Mouse (Mus musculus): Measurements from ENCODE around the gene Pltp. TPM values are rescaled to one million over a fixed set of nuclear protein-coding genes. Genes with fewer than 3 reads are reported as not detected.
"Not testable (repeated sequence)": the region's sequence is repeated elsewhere in the genome, so short reads cannot be mapped to it uniquely, and the experiment has no call there.

Gene Pltp
- polyA plus RNA-seq, 1 experiment from 2014 or later: 12.6 TPM

- Histone ChIP-seq H3K27me3 (ENCODE audit: insufficient read depth, poor library complexity, severe bottlenecking) (no peaks in the 10 kb centered on the region), H3K27ac (no peak overlapping the region), H3K9me3 (no peaks in the 10 kb centered on the region), H3K4me1 (peaks cover 22% of the 10 kb centered on the region), H3K36me3 (peaks cover 25% of the 10 kb centered on the region), H3K4me3 (no peak overlapping the region)
- WGBS: 74% methylated on average over 7 of the region's 7 CpGs
- DNase-seq (ENCODE audit: low spot score): no peak
These were observed 50.9 kb downstream of the Pltp start for GRCm38 (mm10) chr2:164806614-164807013.

- Histone ChIP-seq H3K27me3 (ENCODE audit: insufficient read depth, poor library complexity, severe bottlenecking) (no peaks in the 10 kb centered on the region), H3K36me3 (peaks cover 37% of the 10 kb centered on the region), H3K4me3 (peak overlapping the region; percentile 89), H3K4me1 (peaks cover 22% of the 10 kb centered on the region), H3K9me3 (no peaks in the 10 kb centered on the region), H3K27ac (peak overlapping the region; percentile 94)
- DNase-seq (ENCODE audit: low spot score): no peak
- 1% methylated on average over 21 of the region's 21 CpGs for WGBS
These were observed 52.2 kb downstream of the Pltp start for GRCm38 (mm10) chr2:164805332-164805718.

- H3K9me3 ChIP-seq: no peaks in the 10 kb centered on the region
- peak within 1 kb of the TSS; percentile 94 for H3K27ac ChIP-seq
- H3K4me1 ChIP-seq: peaks cover 22% of the 10 kb centered on the region
- DNase-seq (ENCODE audit: low spot score): peak; percentile 98
- H3K27me3 ChIP-seq (ENCODE audit: insufficient read depth, poor library complexity, severe bottlenecking): no peaks in the 10 kb centered on the region
- WGBS: under 1% methylated on average over 47 of the region's 47 CpGs
- peak within 1 kb of the TSS; percentile 89 for H3K4me3 ChIP-seq
- H3K36me3 ChIP-seq: peaks cover 43% of the 10 kb centered on the region
These were observed 52.8 kb downstream of the Pltp start, which contains the start of the genes Acot8 and Zswim3 for GRCm38 (mm10) chr2:164804533-164805331. Acot8 (minus strand) TSS chr2:164804882. Zswim3 (plus strand) TSS chr2:164805098.

GRCm38 (mm10) chr2:164803921-164804313 is 53.6 kb downstream of the Pltp start:
- H3K27ac ChIP-seq: peak overlapping the region; percentile 94
- H3K4me1 ChIP-seq: peaks cover 22% of the 10 kb centered on the region
- H3K36me3 ChIP-seq: peaks cover 46% of the 10 kb centered on the region
- H3K4me3 ChIP-seq: peak overlapping the region; percentile 89
- H3K9me3 ChIP-seq: no peaks in the 10 kb centered on the region
- DNase-seq (ENCODE audit: low spot score): no peak
- 56% methylated on average over 1 of the region's 1 CpGs for WGBS
- H3K27me3 ChIP-seq (ENCODE audit: insufficient read depth, poor library complexity, severe bottlenecking): no peaks in the 10 kb centered on the region

- Histone ChIP-seq H3K36me3 (peaks cover 45% of the 10 kb centered on the region), H3K4me3 (peak overlapping the region; percentile 89), H3K27ac (peak overlapping the region; percentile 94; the same call in 1 of the 2 replicates), H3K27me3 (ENCODE audit: insufficient read depth, poor library complexity, severe bottlenecking) (no peaks in the 10 kb centered on the region), H3K4me1 (peaks cover 22% of the 10 kb centered on the region), H3K9me3 (no peaks in the 10 kb centered on the region)
- 90% methylated on average over 16 of the region's 16 CpGs for WGBS
- no peak for DNase-seq (ENCODE audit: low spot score)
These were observed 54.1 kb downstream of the Pltp start for GRCm38 (mm10) chr2:164803201-164803920.

GRCm38 (mm10) chr2:164800252-164801004 is 57.1 kb downstream of the Pltp start:
- Histone ChIP-seq H3K4me1 (peaks cover 16% of the 10 kb centered on the region), H3K4me3 (no peak overlapping the region), H3K9me3 (no peaks in the 10 kb centered on the region), H3K27me3 (ENCODE audit: insufficient read depth, poor library complexity, severe bottlenecking) (no peaks in the 10 kb centered on the region), H3K27ac (no peak overlapping the region), H3K36me3 (peaks cover 69% of the 10 kb centered on the region)
- DNase-seq (ENCODE audit: low spot score): no peak
- WGBS: 87% methylated on average over 13 of the region's 13 CpGs

- Histone ChIP-seq H3K36me3 (peaks cover 80% of the 10 kb centered on the region), H3K4me1 (peaks cover 14% of the 10 kb centered on the region)
- H3K27me3 ChIP-seq (ENCODE audit: insufficient read depth, poor library complexity, severe bottlenecking); H3K27ac ChIP-seq; H3K4me3 ChIP-seq; DNase-seq (ENCODE audit: low spot score); H3K9me3 ChIP-seq: not testable (repeated sequence)
- 80% methylated on average over 6 of the region's 6 CpGs for WGBS
These were observed 59.0 kb downstream of the Pltp start for GRCm38 (mm10) chr2:164798554-164798953.

GRCm38 (mm10) chr2:164795868-164796267 is 61.6 kb downstream of the Pltp start:
- Histone ChIP-seq H3K4me3 (no peak overlapping the region), H3K36me3 (peaks cover 83% of the 10 kb centered on the region), H3K27ac (no peak overlapping the region), H3K27me3 (ENCODE audit: insufficient read depth, poor library complexity, severe bottlenecking) (no peaks in the 10 kb centered on the region), H3K4me1 (peaks cover 22% of the 10 kb centered on the region), H3K9me3 (no peaks in the 10 kb centered on the region)
- no peak for DNase-seq (ENCODE audit: low spot score)
- 89% methylated on average over 4 of the region's 4 CpGs for WGBS

- no peaks in the 10 kb centered on the region for H3K9me3 ChIP-seq
- 41% methylated on average over 5 of the region's 5 CpGs for WGBS
- H3K27me3 ChIP-seq (ENCODE audit: insufficient read depth, poor library complexity, severe bottlenecking): no peaks in the 10 kb centered on the region
- H3K27ac ChIP-seq: no peak overlapping the region
- no peak overlapping the region for H3K4me3 ChIP-seq
- DNase-seq (ENCODE audit: low spot score): peak; percentile 89
- peaks cover 22% of the 10 kb centered on the region for H3K4me1 ChIP-seq
- peaks cover 81% of the 10 kb centered on the region for H3K36me3 ChIP-seq
These were observed 63.2 kb downstream of the Pltp start for GRCm38 (mm10) chr2:164794293-164794692.

GRCm38 (mm10) chr2:164793772-164794171 is 63.7 kb downstream of the Pltp start:
- DNase-seq (ENCODE audit: low spot score): no peak
- Histone ChIP-seq H3K4me3 (no peak overlapping the region), H3K4me1 (peaks cover 25% of the 10 kb centered on the region), H3K9me3 (no peaks in the 10 kb centered on the region), H3K36me3 (peaks cover 79% of the 10 kb centered on the region), H3K27me3 (ENCODE audit: insufficient read depth, poor library complexity, severe bottlenecking) (no peaks in the 10 kb centered on the region), H3K27ac (peak overlapping the region; percentile 77)
- WGBS: 81% methylated on average over 2 of the region's 2 CpGs

- Histone ChIP-seq H3K4me1 (peaks cover 30% of the 10 kb centered on the region), H3K27ac (peak overlapping the region; percentile 77), H3K9me3 (no peaks in the 10 kb centered on the region), H3K4me3 (no peak overlapping the region), H3K27me3 (ENCODE audit: insufficient read depth, poor library complexity, severe bottlenecking) (no peaks in the 10 kb centered on the region), H3K36me3 (peaks cover 80% of the 10 kb centered on the region)
- 54% methylated on average over 3 of the region's 3 CpGs for WGBS
- DNase-seq (ENCODE audit: low spot score): no peak
These were observed 64.3 kb downstream of the Pltp start for GRCm38 (mm10) chr2:164793236-164793635.

- Histone ChIP-seq H3K27me3 (ENCODE audit: insufficient read depth, poor library complexity, severe bottlenecking) (no peaks in the 10 kb centered on the region), H3K27ac (peak overlapping the region; percentile 77; the same call in 1 of the 2 replicates), H3K4me1 (peaks cover 32% of the 10 kb centered on the region), H3K4me3 (no peak overlapping the region), H3K9me3 (no peaks in the 10 kb centered on the region), H3K36me3 (peaks cover 75% of the 10 kb centered on the region)
- 87% methylated on average over 12 of the region's 12 CpGs for WGBS
- no peak for DNase-seq (ENCODE audit: low spot score)
These were observed 64.9 kb downstream of the Pltp start for GRCm38 (mm10) chr2:164792400-164793190.
